Mouse (Mus musculus): Measurements from ENCODE around the gene Kcnh1. TPM values are rescaled to one million over a fixed set of nuclear protein-coding genes. Genes with fewer than 3 reads are reported as not detected.

The Kcnh1 gene
- polyA plus RNA-seq, 1 experiment from 2014 or later: 0.04 TPM

- DNase-seq (ENCODE audit: low spot score): no peak
- Histone ChIP-seq H3K4me1 (replicated peaks; ENCODE audit: control insufficient read depth, insufficient read depth, low read length) (no peaks in the 10 kb centered on the region), H3K9me3 (ENCODE audit: control insufficient read depth, low read length) (no peaks in the 10 kb centered on the region), H3K27ac (ENCODE audit: low read depth, low read length) (no peak overlapping the region), H3K9ac (ENCODE audit: low read depth, low read length) (no peak overlapping the region), H3K4me2 (no peak overlapping the region), H3K36me3 (ENCODE audit: control insufficient read depth, insufficient read depth, low read length) (no peaks in the 10 kb centered on the region), H3K4me3 (ENCODE audit: low read depth, low read length) (no peak overlapping the region), H3K27me3 (replicated peaks; ENCODE audit: control insufficient read depth, insufficient read depth, low read length) (no peaks in the 10 kb centered on the region)
- no peak for ATAC-seq (replicated peaks; ENCODE audit: low FRiP score)
- WGBS: 66% methylated on average over 7 of the region's 7 CpGs
Observed at GRCm38 (mm10) chr1:192444658-192445447, 254.3 kb downstream of the Kcnh1 start.

DNA sequence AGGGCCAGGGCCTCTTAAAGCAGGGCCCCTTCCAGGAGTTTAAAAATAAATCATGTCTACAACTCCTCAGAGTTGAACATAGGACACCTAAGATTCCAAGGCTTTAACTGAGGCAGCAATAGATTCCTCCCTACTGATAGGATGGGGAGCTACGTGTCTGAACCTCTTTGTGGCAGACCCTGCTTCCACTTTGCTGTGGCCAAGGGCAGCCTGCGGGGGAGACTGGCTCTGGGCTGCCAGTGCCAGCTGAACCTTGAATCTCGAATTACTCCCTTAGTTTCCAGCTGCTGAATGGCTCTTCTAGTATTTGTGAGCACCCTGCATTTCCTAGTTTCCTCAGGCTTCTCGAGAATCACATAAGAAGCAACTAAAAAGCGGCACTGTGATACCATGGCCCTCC is 255.6 kb downstream of the Kcnh1 start:
- Histone ChIP-seq H3K4me2 (no peak overlapping the region), H3K4me3 (ENCODE audit: low read depth, low read length) (no peak overlapping the region), H3K27ac (ENCODE audit: low read depth, low read length) (no peak overlapping the region), H3K36me3 (ENCODE audit: control insufficient read depth, insufficient read depth, low read length) (no peaks in the 10 kb centered on the region), H3K9ac (ENCODE audit: low read depth, low read length) (no peak overlapping the region), H3K4me1 (replicated peaks; ENCODE audit: control insufficient read depth, insufficient read depth, low read length) (no peaks in the 10 kb centered on the region), H3K27me3 (replicated peaks; ENCODE audit: control insufficient read depth, insufficient read depth, low read length) (no peaks in the 10 kb centered on the region), H3K9me3 (ENCODE audit: control insufficient read depth, low read length) (no peaks in the 10 kb centered on the region)
- 58% methylated on average over 5 of the region's 5 CpGs for WGBS
- no peak for ATAC-seq (replicated peaks; ENCODE audit: low FRiP score)
- DNase-seq (ENCODE audit: low spot score): no peak

- Histone ChIP-seq H3K4me2 (no peak overlapping the region), H3K4me3 (ENCODE audit: low read depth, low read length) (no peak overlapping the region), H3K4me1 (replicated peaks; ENCODE audit: control insufficient read depth, insufficient read depth, low read length) (no peaks in the 10 kb centered on the region), H3K9me3 (ENCODE audit: control insufficient read depth, low read length) (no peaks in the 10 kb centered on the region), H3K9ac (ENCODE audit: low read depth, low read length) (no peak overlapping the region), H3K27me3 (replicated peaks; ENCODE audit: control insufficient read depth, insufficient read depth, low read length) (no peaks in the 10 kb centered on the region), H3K27ac (ENCODE audit: low read depth, low read length) (no peak overlapping the region), H3K36me3 (ENCODE audit: control insufficient read depth, insufficient read depth, low read length) (no peaks in the 10 kb centered on the region)
- DNase-seq (ENCODE audit: low spot score) (no peak), ATAC-seq (replicated peaks; ENCODE audit: low FRiP score) (no peak)
- 62% methylated on average over 2 of the region's 2 CpGs for whole genome bisulfite sequencing
Observed at GRCm38 (mm10) chr1:192447666-192448065, 257.1 kb downstream of the Kcnh1 start.

DNA sequence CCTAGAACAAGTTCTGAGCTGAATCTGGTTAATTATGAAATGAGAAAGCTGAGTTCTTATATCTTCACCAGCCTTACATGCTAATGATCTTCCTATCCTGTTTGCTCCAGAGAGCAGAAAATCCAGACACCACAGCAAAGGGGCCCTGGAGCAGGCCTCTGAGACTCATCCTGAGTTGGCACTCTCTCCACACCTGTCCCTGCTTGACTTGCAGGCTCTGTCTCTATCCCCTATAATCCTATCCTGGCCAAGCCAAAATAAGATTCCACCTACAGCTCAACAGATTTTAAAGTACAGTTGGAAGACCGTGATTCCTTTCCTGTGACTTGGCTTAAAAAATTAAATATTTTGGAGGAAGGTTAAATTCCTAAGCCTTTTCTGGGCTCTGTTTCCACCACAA is 257.9 kb downstream of the Kcnh1 start:
- Histone ChIP-seq H3K4me1 (replicated peaks; ENCODE audit: control insufficient read depth, insufficient read depth, low read length) (no peaks in the 10 kb centered on the region), H3K4me3 (ENCODE audit: low read depth, low read length) (no peak overlapping the region), H3K9ac (ENCODE audit: low read depth, low read length) (no peak overlapping the region), H3K27ac (ENCODE audit: low read depth, low read length) (no peak overlapping the region), H3K4me2 (no peak overlapping the region), H3K9me3 (ENCODE audit: control insufficient read depth, low read length) (no peaks in the 10 kb centered on the region), H3K27me3 (replicated peaks; ENCODE audit: control insufficient read depth, insufficient read depth, low read length) (no peaks in the 10 kb centered on the region), H3K36me3 (ENCODE audit: control insufficient read depth, insufficient read depth, low read length) (no peaks in the 10 kb centered on the region)
- WGBS: 78% methylated on average over 1 of the region's 1 CpGs
- ATAC-seq (replicated peaks; ENCODE audit: low FRiP score): no peak
- DNase-seq (ENCODE audit: low spot score): no peak

DNA sequence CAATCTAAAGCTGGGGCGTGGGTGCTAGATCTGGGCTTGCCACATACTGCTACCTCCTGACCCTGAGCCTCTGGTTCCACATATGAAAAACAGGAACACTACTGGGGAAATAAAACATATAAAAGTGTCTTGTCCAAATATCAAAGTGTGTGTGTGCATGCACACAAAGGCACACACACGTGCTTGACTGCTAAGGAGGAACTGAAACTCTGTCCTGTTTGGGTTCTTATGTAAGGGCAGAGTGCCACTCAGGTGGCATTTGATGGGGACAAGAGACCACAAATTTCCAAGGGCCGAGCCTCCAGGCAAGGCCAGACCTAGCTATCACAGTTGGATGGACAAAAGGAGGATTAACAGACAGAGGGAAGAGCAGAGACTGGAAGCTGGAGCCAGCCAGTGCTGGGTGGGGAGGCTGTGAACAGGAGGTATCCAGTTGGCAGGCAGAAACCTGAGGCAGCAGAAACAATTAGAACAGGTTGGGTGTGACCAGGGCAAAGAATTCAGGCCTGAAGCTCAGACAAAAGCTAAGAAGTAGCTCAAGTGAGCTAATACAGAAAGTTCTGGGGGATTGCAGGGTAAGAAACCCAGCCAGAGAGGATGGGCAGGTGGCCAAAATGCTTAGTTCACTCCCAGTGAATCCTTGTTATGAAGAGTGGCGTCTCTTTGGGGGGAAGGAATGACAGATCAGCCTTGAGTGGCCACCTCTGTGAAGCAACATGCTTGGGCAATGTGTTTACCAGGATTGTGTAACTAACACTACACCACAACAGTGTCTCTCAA is 259.2 kb downstream of the Kcnh1 start:
- ATAC-seq (replicated peaks; ENCODE audit: low FRiP score) (no peak), DNase-seq (ENCODE audit: low spot score) (no peak)
- Histone ChIP-seq H3K36me3 (ENCODE audit: control insufficient read depth, insufficient read depth, low read length) (no peaks in the 10 kb centered on the region), H3K4me1 (replicated peaks; ENCODE audit: control insufficient read depth, insufficient read depth, low read length) (no peaks in the 10 kb centered on the region), H3K27ac (ENCODE audit: low read depth, low read length) (no peak overlapping the region), H3K4me2 (no peak overlapping the region), H3K9me3 (ENCODE audit: control insufficient read depth, low read length) (no peaks in the 10 kb centered on the region), H3K9ac (ENCODE audit: low read depth, low read length) (no peak overlapping the region), H3K4me3 (ENCODE audit: low read depth, low read length) (no peak overlapping the region), H3K27me3 (replicated peaks; ENCODE audit: control insufficient read depth, insufficient read depth, low read length) (no peaks in the 10 kb centered on the region)
- 51% methylated on average over 4 of the region's 4 CpGs for WGBS

DNA sequence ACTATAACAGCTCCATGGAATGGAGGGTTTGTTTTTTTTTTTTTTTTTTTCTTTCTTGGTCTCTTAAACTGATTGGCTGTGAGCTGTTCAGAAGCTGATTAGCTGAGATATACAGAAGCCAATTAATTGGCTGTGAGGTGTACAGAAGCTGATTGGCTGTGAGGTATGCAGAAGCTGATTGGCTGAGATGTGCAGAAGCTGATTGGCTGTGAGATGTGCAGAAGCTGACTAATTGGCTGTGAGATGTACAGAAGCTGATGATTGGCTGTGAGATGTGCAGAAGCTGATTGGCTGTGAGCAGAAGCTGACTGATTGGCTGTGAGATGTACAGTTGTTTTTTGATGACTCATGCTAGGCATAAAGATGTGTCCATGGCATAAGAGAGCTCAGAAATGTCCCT is 259.9 kb downstream of the Kcnh1 start:
- Histone ChIP-seq H3K27me3 (replicated peaks; ENCODE audit: control insufficient read depth, insufficient read depth, low read length) (no peaks in the 10 kb centered on the region), H3K27ac (ENCODE audit: low read depth, low read length) (no peak overlapping the region), H3K4me2 (no peak overlapping the region), H3K9ac (ENCODE audit: low read depth, low read length) (no peak overlapping the region), H3K36me3 (ENCODE audit: control insufficient read depth, insufficient read depth, low read length) (no peaks in the 10 kb centered on the region), H3K9me3 (ENCODE audit: control insufficient read depth, low read length) (no peaks in the 10 kb centered on the region), H3K4me1 (replicated peaks; ENCODE audit: control insufficient read depth, insufficient read depth, low read length) (no peaks in the 10 kb centered on the region), H3K4me3 (ENCODE audit: low read depth, low read length) (no peak overlapping the region)
- DNase-seq (ENCODE audit: low spot score): no peak
- ATAC-seq (replicated peaks; ENCODE audit: low FRiP score): no peak

DNA sequence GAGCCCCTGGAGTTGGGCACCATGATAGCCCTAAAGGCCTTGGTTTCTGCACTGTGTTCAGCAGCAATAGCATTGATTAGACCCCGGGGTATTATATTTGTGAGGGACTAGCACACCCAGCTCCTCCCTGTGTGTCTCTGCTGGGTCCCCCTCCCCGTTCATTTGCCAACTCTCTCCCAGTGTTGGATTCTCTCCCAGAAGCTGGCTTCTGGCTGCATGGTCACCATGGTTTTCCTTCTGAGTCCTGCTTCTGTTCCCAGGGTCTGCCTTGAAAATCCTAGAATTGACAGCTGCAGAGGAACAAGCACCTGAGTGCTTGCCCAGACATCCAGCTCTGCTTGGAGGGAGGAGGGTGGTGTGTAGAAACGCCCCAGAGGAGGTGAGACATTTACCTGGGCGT is 261.1 kb downstream of the Kcnh1 start:
- H3K36me3 ChIP-seq (ENCODE audit: control insufficient read depth, insufficient read depth, low read length): no peaks in the 10 kb centered on the region
- H3K4me2 ChIP-seq: no peak overlapping the region
- H3K4me3 ChIP-seq (ENCODE audit: low read depth, low read length): no peak overlapping the region
- no peak overlapping the region for H3K27ac ChIP-seq (ENCODE audit: low read depth, low read length)
- ATAC-seq (replicated peaks; ENCODE audit: low FRiP score): no peak
- no peak overlapping the region for H3K9ac ChIP-seq (ENCODE audit: low read depth, low read length)
- H3K9me3 ChIP-seq (ENCODE audit: control insufficient read depth, low read length): no peaks in the 10 kb centered on the region
- H3K4me1 ChIP-seq (replicated peaks; ENCODE audit: control insufficient read depth, insufficient read depth, low read length): no peaks in the 10 kb centered on the region
- DNase-seq (ENCODE audit: low spot score): no peak
- WGBS: 60% methylated on average over 4 of the region's 4 CpGs
- no peaks in the 10 kb centered on the region for H3K27me3 ChIP-seq (replicated peaks; ENCODE audit: control insufficient read depth, insufficient read depth, low read length)

DNA sequence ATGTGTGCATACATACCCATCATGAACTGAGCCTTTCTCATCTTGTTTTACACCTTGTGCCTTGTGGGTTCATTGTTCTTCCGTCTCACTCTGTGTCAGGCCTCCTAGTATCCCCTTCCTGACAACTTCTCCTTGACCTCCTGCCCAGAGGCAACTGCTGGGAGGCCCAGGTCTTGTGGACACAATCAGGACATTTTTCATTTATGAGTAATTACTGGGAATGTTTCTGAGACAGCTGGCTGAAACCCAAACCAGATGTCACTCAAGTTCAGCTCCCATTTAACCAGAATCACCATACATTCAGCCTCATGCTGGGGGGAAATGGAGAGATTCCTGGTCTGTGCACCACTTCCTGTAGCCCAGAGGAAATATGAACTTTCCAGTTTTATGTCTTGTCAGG is 263.9 kb downstream of the Kcnh1 start:
- Histone ChIP-seq H3K9ac (ENCODE audit: low read depth, low read length) (no peak overlapping the region), H3K27me3 (replicated peaks; ENCODE audit: control insufficient read depth, insufficient read depth, low read length) (no peaks in the 10 kb centered on the region), H3K36me3 (ENCODE audit: control insufficient read depth, insufficient read depth, low read length) (no peaks in the 10 kb centered on the region), H3K27ac (ENCODE audit: low read depth, low read length) (no peak overlapping the region), H3K4me2 (no peak overlapping the region), H3K4me3 (ENCODE audit: low read depth, low read length) (no peak overlapping the region), H3K4me1 (replicated peaks; ENCODE audit: control insufficient read depth, insufficient read depth, low read length) (no peaks in the 10 kb centered on the region), H3K9me3 (ENCODE audit: control insufficient read depth, low read length) (no peaks in the 10 kb centered on the region)
- WGBS: 60% methylated on average over 1 of the region's 1 CpGs
- no peak for DNase-seq (ENCODE audit: low spot score)
- ATAC-seq (replicated peaks; ENCODE audit: low FRiP score): no peak

GRCm38 (mm10) chr1:192454981-192455380 is 264.4 kb downstream of the Kcnh1 start:
- Histone ChIP-seq H3K27me3 (replicated peaks; ENCODE audit: control insufficient read depth, insufficient read depth, low read length) (no peaks in the 10 kb centered on the region), H3K36me3 (ENCODE audit: control insufficient read depth, insufficient read depth, low read length) (no peaks in the 10 kb centered on the region), H3K4me1 (replicated peaks; ENCODE audit: control insufficient read depth, insufficient read depth, low read length) (no peaks in the 10 kb centered on the region), H3K9ac (ENCODE audit: low read depth, low read length) (no peak overlapping the region), H3K4me2 (no peak overlapping the region), H3K4me3 (ENCODE audit: low read depth, low read length) (no peak overlapping the region), H3K27ac (ENCODE audit: low read depth, low read length) (no peak overlapping the region), H3K9me3 (ENCODE audit: control insufficient read depth, low read length) (no peaks in the 10 kb centered on the region)
- DNase-seq (ENCODE audit: low spot score): no peak
- ATAC-seq (replicated peaks; ENCODE audit: low FRiP score): no peak
- WGBS: 57% methylated on average over 4 of the region's 4 CpGs

Data from liver, embryonic 11.5 days (tissue).